Comparison of ENCODE assay signal across 9 mouse cellular contexts in genomic region chr14:118795915-118796693, GRCm38 (mm10). TPM values are rescaled to one million over a fixed set of nuclear protein-coding genes. Genes with fewer than 3 reads are reported as not detected.
A peak's percentile ranks its signal among the peaks of the same experiment; 100 is the strongest.
DNase-seq lines count a peak whose midpoint lies in the region; ATAC-seq and TF ChIP-seq lines count a peak whose summit lies in the region.
"Had no signal": no experiment of that assay in that cellular context is flagged by ENCODE, and none has a peak within 500 bp of the region (broad histone marks: within the 10 kb centered on the region; RNA-seq: fewer than 3 reads in every experiment).

No protein-coding gene starts in this region.

- H3K4me1 ChIP-seq in lung, embryonic 15.5 days: no peaks in the 10 kb centered on the region
- H3K4me1 ChIP-seq in limb, embryonic 12.5 days (replicated peaks): peaks cover 5% of the 10 kb centered on the region; the same call in 1 of the 2 replicates
- peaks cover 70% of the 10 kb centered on the region for H3K4me1 ChIP-seq in thymus, adult 2 months (replicated peaks; ENCODE audit: control insufficient read depth, insufficient read depth, low read length)

- no peaks in the 10 kb centered on the region for H3K9me3 ChIP-seq in lung, embryonic 15.5 days
- H3K9me3 ChIP-seq in limb, embryonic 12.5 days: no peaks in the 10 kb centered on the region

- H3K27ac ChIP-seq in lung, embryonic 15.5 days: no peak overlapping the region
- no peak overlapping the region for H3K27ac ChIP-seq in limb, embryonic 12.5 days
- H3K27ac ChIP-seq in thymus, adult 2 months (ENCODE audit: control insufficient read depth, insufficient read depth, low read length): peak overlapping the region; percentile 99

- no peak overlapping the region for H3K4me3 ChIP-seq in lung, embryonic 15.5 days
- H3K4me3 ChIP-seq in limb, embryonic 12.5 days (replicated peaks): no peak overlapping the region
- H3K4me3 ChIP-seq in thymus, adult 2 months (ENCODE audit: control insufficient read depth, insufficient read depth, low read length): peak overlapping the region; percentile 30

- no peak overlapping the region for H3K9ac ChIP-seq in lung, embryonic 15.5 days
- no peak overlapping the region for H3K9ac ChIP-seq in limb, embryonic 12.5 days (replicated peaks)

- no peak for TF ChIP-seq CTCF in thymus, adult 2 months (IDR thresholded peaks at IDR 0.05; ENCODE audit: borderline replicate concordance, control insufficient read depth, extremely low read depth, insufficient read depth, low read length, poor library complexity)

- ATAC-seq in lung, embryonic 15.5 days (ENCODE audit: borderline replicate concordance, extremely low read depth, low FRiP score, low TSS enrichment): peak; percentile 68; the same call in 1 of the 2 replicates
- ATAC-seq in erythroblast, adult 5-6 weeks (replicated peaks; ENCODE audit: low FRiP score, poor library complexity, severe bottlenecking): peak; percentile 75
- ATAC-seq in limb, embryonic 12.5 days (ENCODE audit: insufficient number of reproducible peaks, insufficient read depth, low FRiP score, low TSS enrichment, low read depth): peak; percentile 64
- ATAC-seq in cerebellum, adult (ENCODE audit: insufficient number of reproducible peaks, low FRiP score, low TSS enrichment): no peak

- no peak for TF ChIP-seq POLR2A in thymus, adult 2 months (IDR thresholded peaks at IDR 0.05; ENCODE audit: control insufficient read depth, extremely low read depth, insufficient read depth, low read length, poor library complexity)

- H3K36me3 ChIP-seq in lung, embryonic 15.5 days: no peaks in the 10 kb centered on the region
- no peaks in the 10 kb centered on the region for H3K36me3 ChIP-seq in limb, embryonic 12.5 days
- no peaks in the 10 kb centered on the region for H3K36me3 ChIP-seq in thymus, adult 2 months (ENCODE audit: control insufficient read depth, insufficient read depth, low read length)

- no peak for DNase-seq in lung, postnatal 10 days
- DNase-seq in thymus, adult 2 months: peak; percentile 46
- DNase-seq in gastrocnemius, postnatal 10 days: no peak
- no peak for DNase-seq in B cell, adult 2 months
- DNase-seq: lung, adult 2 months had no signal

- no peaks in the 10 kb centered on the region for H3K27me3 ChIP-seq in lung, embryonic 15.5 days
- peaks cover 14% of the 10 kb centered on the region; the same call in 1 of the 2 replicates for H3K27me3 ChIP-seq in limb, embryonic 12.5 days
- no peaks in the 10 kb centered on the region for H3K27me3 ChIP-seq in thymus, adult 2 months (ENCODE audit: control insufficient read depth, insufficient read depth, low read length)

- no peak overlapping the region for H3K4me2 ChIP-seq in lung, embryonic 15.5 days
- H3K4me2 ChIP-seq in limb, embryonic 12.5 days: no peak overlapping the region

- WGBS in lung, embryonic 15.5 days: 30% methylated on average over 10 of the region's 10 CpGs
- 60% methylated on average over 10 of the region's 10 CpGs for WGBS in limb, embryonic 12.5 days
- 7% methylated on average over 10 of the region's 10 CpGs for WGBS in thymus, adult 2 months

RNA-seq across cellular contexts. Expression of gene Cldn10, which starts 8.4 kb away (rescaled TPM):
- 72.3 and 73.8 TPM in 2 replicates for polyA plus RNA-seq in lung, embryonic 15.5 days (2015; fragmentation: Nextera tagmentation; extraction: Ambion mirVana)
- 1.9 TPM in 1 of 2 replicates, not detected in the other for total RNA-seq in erythroblast, adult 5-6 weeks (2015; ENCODE audit: low replicate concordance)
- 2.0 TPM in 1 of 2 replicates, not detected in the other for total RNA-seq in erythroblast, adult 5-6 weeks (2017; ENCODE audit: low replicate concordance)
- 1.2 and 1.4 TPM in 2 replicates for polyA plus RNA-seq in limb, embryonic 12.5 days (2016; fragmentation: Nextera tagmentation; extraction: Ambion mirVana)
- 0.89 and 1.2 TPM in 2 replicates for polyA plus RNA-seq in thymus, adult 2 months (2012; rRNA removed)
- total RNA-seq in gastrocnemius, postnatal 10 days (2021): under 1 TPM in 1 of 2 experiments, not detected in 1; 0.14 TPM

Comparison
In these comparisons a context has a peak if more than half of its experiments do, and no peak if none do; other contexts are left out.
1. RNA of gene Cldn10, which starts 8.4 kb away (polyA plus RNA-seq): 72.3 to 73.8 TPM in lung, embryonic 15.5 days; 1.2 to 1.4 TPM in limb, embryonic 12.5 days and 0.89 to 1.2 TPM in thymus, adult 2 months; every median in the first group is over 10 times any median in the second.